Mouse (Mus musculus): ENCODE measurements around the gene Plcb1. TPM values are rescaled to one million over a fixed set of nuclear protein-coding genes. Genes with fewer than 3 reads are reported as not detected.
"Not testable (repeated sequence)": the region's sequence is repeated elsewhere in the genome, so short reads cannot be mapped to it uniquely, and the experiment has no call there.

Plcb1 gene
- polyA plus RNA-seq, 1 experiment from 2014 or later = 12.1 TPM

DNA sequence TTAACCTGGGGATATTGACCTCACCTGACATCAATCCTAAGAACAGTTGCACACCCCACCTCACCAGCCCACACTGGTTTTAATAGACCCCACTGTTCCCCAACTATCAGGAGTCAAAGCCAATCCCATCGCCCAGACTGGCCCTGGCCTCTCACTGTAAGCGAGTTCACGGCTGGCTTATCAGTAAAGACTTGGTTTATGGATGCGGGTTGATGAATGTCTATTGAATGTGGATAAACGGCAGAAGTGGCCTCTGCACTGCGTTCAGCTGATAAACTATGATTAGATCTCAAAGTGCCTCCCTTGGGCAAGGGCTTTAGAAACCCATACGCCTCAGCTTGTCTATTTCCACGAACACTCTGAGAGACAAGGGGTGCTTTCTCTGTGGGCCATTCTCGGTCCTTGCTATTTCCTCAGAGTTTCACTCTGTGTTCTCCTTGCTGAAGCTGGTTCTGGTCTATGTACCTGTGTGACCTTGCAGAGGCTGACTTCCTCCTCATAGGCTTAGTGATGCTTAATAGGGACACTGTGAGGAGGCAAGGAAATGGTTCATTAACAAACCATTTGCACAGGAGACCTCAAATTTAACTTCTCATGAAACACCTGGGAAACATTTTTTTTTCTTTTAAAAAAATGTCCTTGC is 203.9 kb downstream of the Plcb1 start:
- Histone ChIP-seq H3K27ac (no peak overlapping the region), H3K4me3 (no peak overlapping the region), H3K36me3 (no peaks in the 10 kb centered on the region), H3K4me1 (no peaks in the 10 kb centered on the region), H3K9me3 (no peaks in the 10 kb centered on the region), H3K4me2 (no peak overlapping the region), H3K27me3 (no peaks in the 10 kb centered on the region), H3K9ac (no peak overlapping the region)
- ATAC-seq (ENCODE audit: insufficient number of reproducible peaks, low FRiP score, low TSS enrichment, low read depth) = no peak
- WGBS = 74% methylated on average over 9 of the region's 9 CpGs

DNA sequence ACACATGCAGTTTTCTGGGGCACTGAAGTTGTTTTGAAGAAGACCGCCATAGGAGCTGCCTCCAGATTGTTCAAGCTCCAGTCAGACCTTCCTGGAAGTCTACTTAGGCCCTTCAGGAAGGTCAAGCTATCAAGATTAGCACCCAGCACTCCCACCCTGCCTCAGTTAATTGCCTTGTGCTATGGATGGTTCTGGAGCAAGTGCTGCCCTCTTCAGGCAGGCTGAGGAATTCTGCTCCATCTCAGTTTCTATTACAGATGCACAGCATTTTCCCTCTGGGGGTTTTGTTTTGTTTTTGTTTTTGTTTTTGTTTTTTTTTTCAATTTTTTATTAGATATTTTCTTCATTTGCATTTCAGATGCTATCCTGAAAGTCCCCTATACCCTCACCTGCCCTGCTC is 221.3 kb downstream of the Plcb1 start:
- Histone ChIP-seq H3K4me1 (no peaks in the 10 kb centered on the region), H3K27ac (no peak overlapping the region), H3K4me2 (no peak overlapping the region), H3K36me3 (no peaks in the 10 kb centered on the region), H3K27me3 (no peaks in the 10 kb centered on the region), H3K9ac (no peak overlapping the region), H3K9me3 (no peaks in the 10 kb centered on the region), H3K4me3 (no peak overlapping the region)
- WGBS = 96% methylated on average over 1 of the region's 1 CpGs
- ATAC-seq (ENCODE audit: insufficient number of reproducible peaks, low FRiP score, low TSS enrichment, low read depth) = no peak

DNA sequence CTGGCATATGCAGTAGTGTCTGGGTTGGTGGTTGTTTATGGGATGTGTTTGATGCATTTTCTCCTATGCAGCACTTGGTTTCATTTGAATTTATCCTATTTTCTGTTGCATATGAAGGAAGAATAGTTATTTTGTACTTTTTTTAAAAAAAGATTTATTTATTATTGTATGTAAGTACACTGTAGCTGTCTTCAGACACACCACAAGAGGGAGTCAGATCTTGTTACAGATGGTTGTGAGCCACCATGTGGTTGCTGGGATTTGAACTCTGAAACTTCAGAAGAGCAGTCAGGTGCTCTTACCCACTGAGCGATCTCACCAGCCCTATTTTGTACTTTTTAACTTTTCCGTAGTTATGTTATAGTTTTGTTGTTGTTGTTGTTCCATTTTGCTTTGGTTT is 222.0 kb downstream of the Plcb1 start:
- H3K4me1 ChIP-seq; H3K9ac ChIP-seq; H3K36me3 ChIP-seq; H3K9me3 ChIP-seq; H3K4me2 ChIP-seq; H3K27ac ChIP-seq; H3K27me3 ChIP-seq; H3K4me3 ChIP-seq; ATAC-seq (ENCODE audit: insufficient number of reproducible peaks, low FRiP score, low TSS enrichment, low read depth): not testable (repeated sequence)
- WGBS = 99% methylated on average over 2 of the region's 2 CpGs

DNA sequence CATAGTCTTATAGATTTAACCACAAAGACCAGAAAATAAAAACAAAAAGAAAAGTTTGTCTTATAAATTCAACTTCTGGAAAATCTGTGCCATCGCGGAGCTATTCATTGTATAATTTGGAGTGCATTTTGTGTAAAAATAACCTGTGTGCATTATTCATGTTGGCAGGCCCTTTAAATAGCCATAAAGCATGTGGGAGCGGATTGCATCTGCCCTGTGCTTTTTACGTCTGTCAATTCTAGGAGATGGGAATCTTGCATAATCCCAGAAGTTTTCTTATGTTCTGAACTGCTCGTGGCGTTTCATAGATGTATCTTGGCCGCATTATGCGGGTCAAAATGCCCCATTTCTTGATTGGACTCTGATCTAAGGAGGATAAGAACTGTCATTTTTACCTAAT is 224.5 kb downstream of the Plcb1 start:
- no peak for ATAC-seq (ENCODE audit: insufficient number of reproducible peaks, low FRiP score, low TSS enrichment, low read depth)
- Histone ChIP-seq H3K4me3 (no peak overlapping the region), H3K27me3 (no peaks in the 10 kb centered on the region), H3K4me1 (no peaks in the 10 kb centered on the region), H3K27ac (no peak overlapping the region), H3K9ac (no peak overlapping the region), H3K9me3 (no peaks in the 10 kb centered on the region), H3K36me3 (no peaks in the 10 kb centered on the region), H3K4me2 (no peak overlapping the region)
- 80% methylated on average over 8 of the region's 8 CpGs for WGBS

DNA sequence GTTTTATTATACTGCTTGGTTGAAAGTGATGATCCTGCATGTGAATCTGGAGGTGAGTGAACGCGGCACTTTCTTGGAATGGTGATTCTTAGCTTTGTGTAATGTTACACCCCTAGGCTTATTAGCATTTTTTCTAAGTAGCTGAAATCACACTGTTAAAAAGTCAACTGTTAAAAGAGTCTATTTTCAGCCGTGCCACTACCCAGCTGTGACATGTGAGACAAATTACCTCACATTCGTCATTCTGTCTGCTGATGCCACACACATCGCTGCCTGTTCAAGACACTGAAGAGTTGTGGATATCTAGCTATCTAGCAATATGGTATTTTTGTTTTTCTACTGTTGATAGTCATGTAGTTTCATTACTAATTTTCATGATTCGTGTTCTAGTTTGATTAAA is 229.6 kb downstream of the Plcb1 start:
- Histone ChIP-seq H3K4me1 (peaks cover 10% of the 10 kb centered on the region), H3K36me3 (no peaks in the 10 kb centered on the region), H3K27me3 (no peaks in the 10 kb centered on the region), H3K9me3 (no peaks in the 10 kb centered on the region), H3K4me2 (no peak overlapping the region), H3K27ac (no peak overlapping the region), H3K4me3 (no peak overlapping the region), H3K9ac (no peak overlapping the region)
- whole genome bisulfite sequencing = 48% methylated on average over 6 of the region's 6 CpGs
- ATAC-seq (ENCODE audit: insufficient number of reproducible peaks, low FRiP score, low TSS enrichment, low read depth) = no peak

DNA sequence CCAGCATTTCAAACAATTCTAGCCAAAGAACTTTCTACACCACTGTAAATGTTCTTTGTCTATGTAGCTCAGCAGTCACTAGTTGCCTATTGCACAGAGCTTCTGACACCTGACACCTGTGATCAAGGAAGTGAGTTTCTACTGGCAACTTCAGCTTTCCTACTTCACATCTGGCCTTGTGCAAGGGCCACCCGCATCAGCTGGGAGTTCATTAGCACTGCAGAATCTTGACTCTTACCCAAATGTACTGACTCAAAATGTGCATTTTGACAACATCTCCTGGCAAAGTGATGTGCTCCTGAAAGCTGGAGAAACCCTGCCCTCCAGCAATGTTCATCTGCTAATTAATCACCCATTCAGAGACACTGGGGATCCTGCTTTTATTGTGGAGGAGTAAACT is 232.4 kb downstream of the Plcb1 start:
- Histone ChIP-seq H3K4me3 (no peak overlapping the region), H3K4me1 (peaks cover 10% of the 10 kb centered on the region), H3K4me2 (no peak overlapping the region), H3K36me3 (no peaks in the 10 kb centered on the region), H3K9ac (no peak overlapping the region), H3K9me3 (no peaks in the 10 kb centered on the region), H3K27ac (no peak overlapping the region), H3K27me3 (no peaks in the 10 kb centered on the region)
- no peak for ATAC-seq (ENCODE audit: insufficient number of reproducible peaks, low FRiP score, low TSS enrichment, low read depth)
- WGBS = 31% methylated on average over 1 of the region's 1 CpGs

DNA sequence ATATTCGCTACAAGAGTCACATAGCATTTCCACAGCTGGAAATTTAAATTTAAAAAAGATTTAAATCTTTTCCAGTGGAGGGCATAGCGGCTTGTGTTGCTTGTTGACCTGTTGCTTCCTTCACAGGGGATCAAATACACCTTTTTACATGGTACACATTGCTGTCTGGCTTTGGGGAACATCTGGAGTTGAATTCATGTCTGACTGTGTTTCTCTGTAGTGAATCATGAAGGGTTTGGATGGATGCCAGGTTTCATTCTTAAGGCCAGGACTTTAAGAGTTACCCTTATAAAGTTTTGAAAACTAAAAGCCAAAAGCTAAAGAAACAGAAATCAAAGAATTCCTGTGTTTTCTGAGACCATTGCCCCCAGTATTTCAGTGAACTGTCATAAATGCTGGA is 232.8 kb downstream of the Plcb1 start:
- Histone ChIP-seq H3K27ac (no peak overlapping the region), H3K4me3 (no peak overlapping the region), H3K27me3 (no peaks in the 10 kb centered on the region), H3K9me3 (no peaks in the 10 kb centered on the region), H3K4me1 (peaks cover 10% of the 10 kb centered on the region), H3K9ac (no peak overlapping the region), H3K36me3 (no peaks in the 10 kb centered on the region), H3K4me2 (no peak overlapping the region)
- WGBS = 32% methylated on average over 2 of the region's 2 CpGs
- no peak for ATAC-seq (ENCODE audit: insufficient number of reproducible peaks, low FRiP score, low TSS enrichment, low read depth)

DNA sequence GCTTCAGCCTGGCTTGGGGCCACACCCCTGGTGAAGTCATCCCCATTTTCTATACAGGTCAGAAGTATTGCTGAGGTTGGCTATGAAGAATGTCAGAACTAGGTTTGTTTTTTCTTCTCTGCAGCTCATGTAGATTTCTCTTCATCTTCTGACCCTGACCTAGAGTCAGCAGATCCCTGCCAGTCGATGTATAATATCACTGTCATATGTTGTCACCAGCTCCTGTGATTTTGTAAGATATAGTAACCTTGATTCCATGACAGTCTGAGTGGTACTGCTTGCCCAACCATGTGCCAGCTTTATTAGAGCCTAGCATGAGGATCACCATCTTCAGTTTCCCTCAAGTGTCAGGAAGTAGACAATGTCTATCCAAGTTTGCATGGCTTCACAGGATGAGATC is 233.7 kb downstream of the Plcb1 start:
- Histone ChIP-seq H3K36me3 (no peaks in the 10 kb centered on the region), H3K4me2 (no peak overlapping the region), H3K9me3 (no peaks in the 10 kb centered on the region), H3K27me3 (no peaks in the 10 kb centered on the region), H3K4me1 (peaks cover 10% of the 10 kb centered on the region), H3K4me3 (no peak overlapping the region), H3K9ac (no peak overlapping the region), H3K27ac (no peak overlapping the region)
- WGBS = 83% methylated on average over 1 of the region's 1 CpGs
- no peak for ATAC-seq (ENCODE audit: insufficient number of reproducible peaks, low FRiP score, low TSS enrichment, low read depth)

DNA sequence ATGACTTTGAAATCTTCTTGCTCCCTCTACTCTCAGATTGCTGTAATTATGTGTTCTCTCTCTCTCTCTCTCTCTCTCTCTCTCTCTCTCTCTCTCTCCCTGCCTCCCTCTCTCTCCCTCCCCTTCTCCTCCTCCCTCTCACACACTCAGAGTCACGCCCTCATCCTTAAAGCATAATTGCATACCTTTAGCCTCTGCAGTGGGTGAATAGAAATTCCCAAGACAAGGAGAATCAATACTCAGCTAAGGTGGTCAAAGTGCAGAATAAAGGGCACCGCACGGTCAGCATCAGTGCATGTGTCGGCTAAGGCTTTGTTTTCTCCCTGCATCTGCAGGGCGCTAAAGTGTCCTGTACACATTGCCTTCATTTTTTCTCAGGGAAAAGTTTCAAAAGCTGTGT is 243.4 kb downstream of the Plcb1 start:
- no peak overlapping the region for H3K4me3 ChIP-seq
- no peak overlapping the region for H3K4me2 ChIP-seq
- H3K9me3 ChIP-seq = no peaks in the 10 kb centered on the region
- H3K9ac ChIP-seq = no peak overlapping the region
- no peak overlapping the region for H3K27ac ChIP-seq
- 59% methylated on average over 5 of the region's 5 CpGs for WGBS
- H3K4me1 ChIP-seq = peaks cover 5% of the 10 kb centered on the region; the same call in 1 of the 2 replicates
- no peak for ATAC-seq (ENCODE audit: insufficient number of reproducible peaks, low FRiP score, low TSS enrichment, low read depth)
- no peaks in the 10 kb centered on the region for H3K27me3 ChIP-seq
- no peaks in the 10 kb centered on the region for H3K36me3 ChIP-seq

DNA sequence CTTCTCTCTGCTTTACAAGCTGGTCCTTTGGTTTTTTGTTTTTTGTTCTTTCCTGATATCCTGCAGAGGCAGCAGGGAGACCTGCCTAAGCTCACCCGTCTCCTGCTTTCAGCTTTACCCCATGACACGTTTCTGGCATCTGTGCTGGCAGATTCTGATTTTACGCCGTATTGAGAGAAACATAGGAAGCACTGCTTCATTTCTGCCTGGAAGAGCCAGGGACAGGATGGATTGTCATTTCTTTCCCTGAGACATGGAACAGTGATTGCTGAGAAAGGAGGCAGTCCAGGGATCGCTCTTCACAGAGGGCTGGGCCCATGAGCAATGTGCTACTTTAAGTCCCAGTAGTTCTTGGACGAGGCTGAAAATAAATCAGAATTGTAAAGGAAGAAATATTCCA is 243.8 kb downstream of the Plcb1 start:
- Histone ChIP-seq H3K4me1 (peaks cover 5% of the 10 kb centered on the region; the same call in 1 of the 2 replicates), H3K4me2 (no peak overlapping the region), H3K27ac (no peak overlapping the region), H3K36me3 (no peaks in the 10 kb centered on the region), H3K4me3 (no peak overlapping the region), H3K9ac (no peak overlapping the region), H3K9me3 (no peaks in the 10 kb centered on the region), H3K27me3 (no peaks in the 10 kb centered on the region)
- ATAC-seq (ENCODE audit: insufficient number of reproducible peaks, low FRiP score, low TSS enrichment, low read depth) = no peak
- 38% methylated on average over 6 of the region's 6 CpGs for WGBS

DNA sequence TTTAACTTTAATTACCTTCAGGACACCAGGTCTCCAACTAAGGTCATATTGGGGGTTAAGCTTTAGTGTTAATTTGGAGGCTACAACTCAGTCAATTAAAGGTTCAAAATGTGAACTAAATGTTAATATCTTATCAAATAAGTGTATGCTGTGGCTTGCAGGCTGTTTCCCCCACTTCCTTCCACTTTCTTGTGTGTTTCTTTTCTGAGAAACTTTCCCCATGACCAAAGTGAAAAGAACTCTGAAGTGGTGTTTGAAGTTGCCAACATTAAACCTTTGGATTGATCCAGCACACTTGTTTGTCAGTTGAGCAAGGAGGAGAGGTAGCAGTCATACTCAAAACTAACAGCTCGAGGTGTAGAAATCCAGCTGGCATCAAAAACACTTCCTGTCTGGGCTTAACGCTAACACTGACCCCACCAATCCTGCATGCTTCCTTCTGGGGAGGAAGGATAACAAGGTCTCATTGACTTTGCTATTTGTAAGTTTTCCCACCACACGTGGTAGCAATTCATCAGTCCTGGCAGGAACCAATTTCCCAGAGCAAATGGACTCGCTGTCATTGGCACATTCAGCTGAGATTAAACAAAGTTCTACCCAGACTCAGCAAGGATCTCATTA is 249.9 kb downstream of the Plcb1 start:
- H3K9ac ChIP-seq = no peak overlapping the region
- no peaks in the 10 kb centered on the region for H3K27me3 ChIP-seq
- no peak overlapping the region for H3K4me3 ChIP-seq
- no peaks in the 10 kb centered on the region for H3K9me3 ChIP-seq
- H3K27ac ChIP-seq = no peak overlapping the region
- peaks cover 7% of the 10 kb centered on the region; the same call in 1 of the 2 replicates for H3K4me1 ChIP-seq
- ATAC-seq (ENCODE audit: insufficient number of reproducible peaks, low FRiP score, low TSS enrichment, low read depth) = no peak
- H3K36me3 ChIP-seq = no peaks in the 10 kb centered on the region
- 8% methylated on average over 4 of the region's 4 CpGs for WGBS
- H3K4me2 ChIP-seq = no peak overlapping the region

DNA sequence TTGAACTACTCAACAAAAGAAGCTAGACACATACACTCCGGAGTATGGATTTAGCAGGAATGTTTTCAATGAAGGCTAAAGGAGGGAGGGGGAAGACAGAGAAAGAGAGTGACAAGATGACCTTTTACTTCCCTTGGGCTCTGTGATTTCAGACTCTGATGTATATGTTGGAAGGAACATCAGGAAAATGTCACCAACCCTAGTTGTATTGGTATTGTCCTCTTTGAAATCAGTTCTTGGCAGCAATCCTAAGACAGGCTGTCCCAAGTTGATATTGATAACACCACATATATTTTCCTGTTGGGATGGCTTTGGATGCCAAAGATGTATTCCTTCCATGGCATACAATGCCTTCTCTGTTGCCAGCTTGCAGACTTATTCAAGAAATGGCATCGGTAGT is 262.9 kb downstream of the Plcb1 start:
- H3K4me1 ChIP-seq = no peaks in the 10 kb centered on the region
- H3K36me3 ChIP-seq = no peaks in the 10 kb centered on the region
- H3K4me3 ChIP-seq = no peak overlapping the region
- no peaks in the 10 kb centered on the region for H3K9me3 ChIP-seq
- 88% methylated on average over 2 of the region's 2 CpGs for WGBS
- no peak overlapping the region for H3K27ac ChIP-seq
- H3K27me3 ChIP-seq = no peaks in the 10 kb centered on the region
- H3K4me2 ChIP-seq = no peak overlapping the region
- H3K9ac ChIP-seq = no peak overlapping the region
- ATAC-seq (ENCODE audit: insufficient number of reproducible peaks, low FRiP score, low TSS enrichment, low read depth) = no peak

DNA sequence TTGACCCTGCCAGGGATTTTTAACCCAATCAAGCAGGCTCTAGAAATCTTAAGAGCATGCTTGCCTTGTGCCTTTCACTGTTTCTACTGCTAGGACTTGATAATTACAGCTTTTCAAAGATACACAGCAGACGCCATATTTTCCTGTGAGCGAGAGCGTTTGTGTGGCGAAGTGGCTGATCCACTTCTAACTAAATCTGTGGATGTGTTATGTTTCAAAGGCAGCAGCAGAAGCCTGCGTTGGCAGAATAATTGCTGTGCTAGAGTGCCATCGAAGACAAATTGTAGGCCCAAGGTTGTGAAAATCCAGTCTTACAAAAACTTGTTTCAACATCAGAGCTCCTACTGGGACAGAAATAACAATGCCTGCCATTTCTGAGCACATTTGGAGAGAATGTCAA is 263.4 kb downstream of the Plcb1 start:
- Histone ChIP-seq H3K36me3 (no peaks in the 10 kb centered on the region), H3K9me3 (no peaks in the 10 kb centered on the region), H3K27me3 (no peaks in the 10 kb centered on the region), H3K9ac (no peak overlapping the region), H3K4me1 (no peaks in the 10 kb centered on the region), H3K4me3 (no peak overlapping the region), H3K27ac (no peak overlapping the region), H3K4me2 (no peak overlapping the region)
- no peak for ATAC-seq (ENCODE audit: insufficient number of reproducible peaks, low FRiP score, low TSS enrichment, low read depth)
- 77% methylated on average over 6 of the region's 6 CpGs for WGBS

Measured in limb, embryonic 15.5 days (tissue).